ENCODE assay signal across 13 mouse cellular contexts in genomic region chr10:109003482-109003881, GRCm38 (mm10).
A peak's percentile ranks its signal among the peaks of the same experiment; 100 is the strongest.
DNase-seq lines count a peak whose midpoint lies in the region.
"Had no signal": no experiment of that assay in that cellular context is flagged by ENCODE, and none has a peak within 500 bp of the region (broad histone marks: within the 10 kb centered on the region; RNA-seq: fewer than 3 reads in every experiment).

No protein-coding gene starts in this region.

- DNase-seq in layer of hippocampus, adult 11-12 months (ENCODE audit: low spot score): peak; percentile 49
- DNase-seq in layer of hippocampus, adult 9-10 months (ENCODE audit: low spot score): no peak
- DNase-seq in brain, adult 2 months (ENCODE audit: low read depth, low spot score): peak; percentile 85
- DNase-seq in cerebellum, adult 18-20 months: peak; percentile 79 to 81
- DNase-seq in cerebellum, postnatal 25 days: peak; percentile 68 to 84
- DNase-seq in embryo, embryonic 11 days: no peak
- no peak for DNase-seq in yolk sac, embryonic 10.5 days (ENCODE audit: low spot score)
- no peak for DNase-seq in lung, adult 18-20 months
- DNase-seq: gastrocnemius, postnatal 10 days; heart, adult 11 months; kidney, postnatal 36 days; lung, adult 2 months; thymus, postnatal 36 days had no signal

Comparison
In these comparisons a context has a peak if more than half of its experiments do, and no peak if none do; other contexts are left out.
1. DNase-seq: peak in layer of hippocampus, adult 11-12 months (single experiment), brain, adult 2 months (single experiment), cerebellum, adult 18-20 months (2 of 2) and cerebellum, postnatal 25 days (2 of 2); none in layer of hippocampus, adult 9-10 months (single experiment), embryo, embryonic 11 days (single experiment), yolk sac, embryonic 10.5 days (single experiment) and lung, adult 18-20 months (0 of 2).